Mouse (Mus musculus) megakaryocyte, embryonic 14.5 days (primary cell): ENCODE measurements at regions not wholly inside any gene's neighbourhood (a gene's known extent, or its start where the extent isn't known, plus 50 kb on each side); places are given as distances from the start of the nearest gene placed in this dataset.

ENCODE experiments used
- FLI1 ChIP-seq: IDR thresholded peaks from 2 replicates; pipeline ENCODE4 v1.6.1; 2012; ENCODE audit warnings: low read length, inconsistent platforms, mixed read lengths
- GATA1 ChIP-seq: IDR thresholded peaks from 3 replicates; pipeline ENCODE4 v1.6.1; 2012; ENCODE audit warnings: mixed read lengths, low read length, inconsistent platforms, borderline replicate concordance

- TF ChIP-seq GATA1: no peak
- no peak for TF ChIP-seq FLI1
Observed at GRCm38 (mm10) chr7:138714731-138715130, 131.1 kb upstream of the Ppp2r2d start.
